Mouse (Mus musculus): ENCODE measurements at regions not wholly inside any gene's neighbourhood (a gene's known extent, or its start where the extent isn't known, plus 50 kb on each side); places are given as distances from the start of the nearest gene placed in this dataset.

DNA sequence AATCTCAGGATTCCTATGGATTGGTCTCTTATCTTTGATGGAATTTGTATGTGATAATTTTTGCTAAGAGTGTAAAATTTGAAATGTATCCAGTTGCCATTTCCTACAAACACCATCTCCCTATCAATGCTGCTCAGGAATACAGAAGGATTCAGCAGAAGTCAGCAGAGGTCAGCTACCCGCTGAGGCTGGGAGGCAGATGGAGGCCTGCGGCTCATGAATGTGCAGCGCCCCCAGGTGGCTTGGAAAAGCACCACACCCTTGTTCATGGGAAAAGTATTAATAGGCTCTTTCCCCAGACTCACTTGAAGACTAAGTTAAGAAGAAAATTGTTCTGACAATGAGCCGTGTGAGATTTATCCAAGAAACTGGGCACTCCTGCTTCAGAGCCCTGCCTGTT is 187.2 kb upstream of the St8sia2 start:
- TF ChIP-seq CTCF (IDR thresholded peaks at IDR 0.05) (peak; percentile 22; the same call in 1 of the 2 replicates), POLR2A (IDR thresholded peaks at IDR 0.05; ENCODE audit: insufficient read depth, low read depth, low read length) (no peak), EP300 (IDR thresholded peaks at IDR 0.05; ENCODE audit: insufficient read depth, low read depth, low read length) (no peak)

All from heart, adult 2 months (tissue).